Mouse (Mus musculus): ENCODE data around the gene Smad3. TPM values are rescaled to one million over a fixed set of nuclear protein-coding genes. Genes with fewer than 3 reads are reported as not detected.

The Smad3 gene
- total RNA-seq, 1 experiment from 2014 or later = 36.2 TPM

- no peak for DNase-seq
These were observed 94.6 kb downstream of the Smad3 start for GRCm38 (mm10) chr9:63663222-63663621.

- no peak for DNase-seq
These were observed 95.0 kb downstream of the Smad3 start for GRCm38 (mm10) chr9:63662759-63663158.

- no peak for DNase-seq
These were observed 97.1 kb downstream of the Smad3 start for GRCm38 (mm10) chr9:63660691-63661090.

GRCm38 (mm10) chr9:63660061-63660460 lies 97.7 kb downstream of the Smad3 start:
- DNase-seq = no peak

GRCm38 (mm10) chr9:63658970-63659371 lies 98.8 kb downstream of the Smad3 start:
- DNase-seq = peak; percentile 38

- DNase-seq = no peak
These were observed 99.4 kb downstream of the Smad3 start for GRCm38 (mm10) chr9:63658436-63658835.

GRCm38 (mm10) chr9:63657167-63657566 lies 100.6 kb downstream of the Smad3 start:
- peak; percentile 32 for DNase-seq

GRCm38 (mm10) chr9:63655092-63655491 lies 102.7 kb downstream of the Smad3 start:
- DNase-seq = no peak

GRCm38 (mm10) chr9:63654575-63654974 lies 103.2 kb downstream of the Smad3 start:
- no peak for DNase-seq

GRCm38 (mm10) chr9:63653666-63654065 lies 104.1 kb downstream of the Smad3 start:
- no peak for DNase-seq

GRCm38 (mm10) chr9:63651594-63651993 lies 106.2 kb downstream of the Smad3 start:
- DNase-seq = no peak

GRCm38 (mm10) chr9:63650905-63651304 lies 106.9 kb downstream of the Smad3 start:
- no peak for DNase-seq

GRCm38 (mm10) chr9:63649841-63650545 lies 107.8 kb downstream of the Smad3 start:
- peak; percentile 56 for DNase-seq

- DNase-seq = no peak
These were observed 109.3 kb downstream of the Smad3 start for GRCm38 (mm10) chr9:63648520-63648918.

- DNase-seq = no peak
These were observed 109.9 kb downstream of the Smad3 start for GRCm38 (mm10) chr9:63647581-63648519.

- DNase-seq = no peak
These were observed 112.7 kb downstream of the Smad3 start for GRCm38 (mm10) chr9:63645084-63645483.

- no peak for DNase-seq
These were observed 113.8 kb downstream of the Smad3 start for GRCm38 (mm10) chr9:63644011-63644410.

- DNase-seq = no peak
These were observed 115.7 kb downstream of the Smad3 start for GRCm38 (mm10) chr9:63641983-63642646.

GRCm38 (mm10) chr9:63636113-63636512 lies 121.7 kb downstream of the Smad3 start:
- no peak for DNase-seq

- no peak for DNase-seq
These were observed 124.5 kb downstream of the Smad3 start for GRCm38 (mm10) chr9:63633334-63633733.

GRCm38 (mm10) chr9:63632924-63633323 lies 124.9 kb downstream of the Smad3 start:
- no peak for DNase-seq

- DNase-seq = no peak
These were observed 125.7 kb downstream of the Smad3 start for GRCm38 (mm10) chr9:63632045-63632444.
